Mouse (Mus musculus) MEL (cell line): ENCODE results near the gene Ccdc97. TPM values are rescaled to one million over a fixed set of nuclear protein-coding genes. Genes with fewer than 3 reads are reported as not detected.

Experiments used
- DNase-seq: peaks from one replicate; pipeline ENCODE4 v3.0.0; 2011; ENCODE audit warnings: low read depth, low spot score
- H3K27ac ChIP-seq: 2 replicates; pipeline ENCODE4 v1.5.1; 2012; ENCODE audit warnings: low read depth, mild to moderate bottlenecking, control low read depth, low read length, moderate library complexity; ENCODE audit not compliant: control insufficient read depth
- H3K27me3 ChIP-seq, 2 experiments: fragments of 150-350 bp in 1 of 2; sonication (generic) in 1 of 2; 2 replicates each; pipeline ENCODE4 v1.6.1; 2012; ENCODE audit warnings: low read length in 2 of 2, mild to moderate bottlenecking in 2 of 2, improper control_type of control experiment in 1 of 2, moderate library complexity in 1 of 2; ENCODE audit not compliant: insufficient read depth in 2 of 2, control insufficient read depth in 1 of 2
- H3K36me3 ChIP-seq, 2 experiments: 2 replicates each; pipeline ENCODE4 v1.6.1; 2012 to 2014; ENCODE audit warnings: low read length in 2 of 2, improper control_type of control experiment in 1 of 2, inconsistent platforms in 1 of 2, mild to moderate bottlenecking in 1 of 2; ENCODE audit not compliant: insufficient read depth in 2 of 2, control insufficient read depth in 1 of 2
- H3K4me1 ChIP-seq, 2 experiments: fragments of 150-350 bp in 1 of 2; sonication (generic) in 1 of 2; 2 replicates each; pipeline ENCODE4 v1.6.1; 2012; ENCODE audit warnings: low read length in 2 of 2, improper control_type of control experiment in 1 of 2, mild to moderate bottlenecking in 1 of 2; ENCODE audit not compliant: insufficient read depth in 2 of 2, control insufficient read depth in 1 of 2
- H3K4me3 ChIP-seq, 2 experiments: fragments of 150-350 bp in 1 of 2; sonication (generic) in 1 of 2; 2 replicates each; pipeline ENCODE4 v1.5.1; 2012; ENCODE audit warnings: low read depth in 2 of 2, low read length in 2 of 2, mild to moderate bottlenecking in 2 of 2, moderate library complexity in 2 of 2, control low read depth in 1 of 2, improper control_type of control experiment in 1 of 2; ENCODE audit not compliant: control insufficient read depth in 1 of 2, insufficient read depth in 1 of 2
- H3K79me2 ChIP-seq: 2 replicates; pipeline ENCODE4 v1.6.1; 2012; ENCODE audit warnings: mild to moderate bottlenecking, low read length, moderate library complexity; ENCODE audit not compliant: control insufficient read depth, poor library complexity, insufficient read depth
- H3K9ac ChIP-seq: 2 replicates; pipeline ENCODE4 v1.6.1; 2012; ENCODE audit warnings: low read depth, mild to moderate bottlenecking, control low read depth, low read length, moderate library complexity; ENCODE audit not compliant: control insufficient read depth, poor library complexity, severe bottlenecking
- H3K9me3 ChIP-seq: fragments of 150-350 bp; sonication (generic); replicated peaks from 2 replicates; pipeline ENCODE4 v1.6.1; 2012; ENCODE audit warnings: mild to moderate bottlenecking, low read length, improper control_type of control experiment, moderate library complexity; ENCODE audit not compliant: insufficient read depth
- BHLHE40 ChIP-seq: IDR thresholded peaks from 2 replicates; pipeline ENCODE4 v1.6.1; 2012; ENCODE audit warnings: low read depth, mild to moderate bottlenecking, inconsistent platforms, low read length, improper control_type of control experiment, borderline replicate concordance
- CHD2 ChIP-seq: IDR thresholded peaks from 2 replicates; pipeline ENCODE4 v1.6.1; 2011; ENCODE audit warnings: low read length, improper control_type of control experiment
- EP300 ChIP-seq, 2 experiments: IDR thresholded peaks; 2 replicates each; pipeline ENCODE4 v1.6.1; 2011; ENCODE audit warnings: improper control_type of control experiment in 2 of 2, low read length in 2 of 2, low read depth in 1 of 2, mild to moderate bottlenecking in 1 of 2
- ETS1 ChIP-seq: IDR thresholded peaks from 2 replicates; pipeline ENCODE4 v1.6.1; 2012; ENCODE audit warnings: low read depth, mild to moderate bottlenecking, inconsistent platforms, low read length, improper control_type of control experiment, moderate library complexity
- GABPA ChIP-seq: IDR thresholded peaks from 2 replicates; pipeline ENCODE4 v1.6.1; 2012; ENCODE audit warnings: low read depth, mild to moderate bottlenecking, inconsistent platforms, low read length, improper control_type of control experiment, moderate library complexity
- JUND ChIP-seq: IDR thresholded peaks from 2 replicates; pipeline ENCODE4 v1.6.1; 2011; ENCODE audit warnings: low read depth, mild to moderate bottlenecking, improper control_type of control experiment, low read length
- MEF2A ChIP-seq: IDR thresholded peaks from 2 replicates; pipeline ENCODE4 v1.6.1; 2014; ENCODE audit warnings: low read depth, mild to moderate bottlenecking, inconsistent platforms, low read length, improper control_type of control experiment; ENCODE audit not compliant: poor library complexity, insufficient replicate concordance, severe bottlenecking; ENCODE audit errors: extremely low read depth
- NRF1 ChIP-seq: IDR thresholded peaks from 2 replicates; pipeline ENCODE4 v1.6.1; 2014; ENCODE audit warnings: low read depth, mild to moderate bottlenecking, inconsistent platforms, low read length, improper control_type of control experiment, moderate library complexity; ENCODE audit not compliant: poor library complexity, insufficient read depth, severe bottlenecking
- POLR2A ChIP-seq, 2 experiments: IDR thresholded peaks; 2 replicates each; pipeline ENCODE4 v1.6.1; 2011 to 2012; ENCODE audit warnings: low read length in 2 of 2, mild to moderate bottlenecking in 2 of 2, control low read depth in 1 of 2, improper control_type of control experiment in 1 of 2, low read depth in 1 of 2, moderate library complexity in 1 of 2; ENCODE audit not compliant: control insufficient read depth in 1 of 2, insufficient read depth in 1 of 2, poor library complexity in 1 of 2
- POLR2AphosphoS5 ChIP-seq: IDR thresholded peaks from 2 replicates; pipeline ENCODE4 v1.6.1; 2012; ENCODE audit warnings: low read depth, borderline replicate concordance, mild to moderate bottlenecking, inconsistent platforms, low read length, moderate library complexity, mixed read lengths
- RAD21 ChIP-seq: IDR thresholded peaks from 2 replicates; pipeline ENCODE4 v1.6.1; 2011; ENCODE audit warnings: mild to moderate bottlenecking, low read depth, low read length, improper control_type of control experiment
- TCF12 ChIP-seq: IDR thresholded peaks from 2 replicates; pipeline ENCODE4 v1.6.1; 2014; ENCODE audit warnings: low read depth, mild to moderate bottlenecking, inconsistent platforms, low read length, improper control_type of control experiment, moderate library complexity
- USF2 ChIP-seq, 2 experiments: IDR thresholded peaks; 2 replicates each; pipeline ENCODE4 v1.6.1; 2011 to 2012; ENCODE audit warnings: improper control_type of control experiment in 2 of 2, low read length in 2 of 2, borderline replicate concordance in 1 of 2, inconsistent platforms in 1 of 2, low read depth in 1 of 2, mild to moderate bottlenecking in 1 of 2; ENCODE audit not compliant: insufficient read depth in 1 of 2
- ZC3H11A ChIP-seq: IDR thresholded peaks from 2 replicates; pipeline ENCODE4 v1.6.1; 2012; ENCODE audit warnings: low read depth, mild to moderate bottlenecking, inconsistent platforms, low read length, improper control_type of control experiment
- ZKSCAN1 ChIP-seq: IDR thresholded peaks from 2 replicates; pipeline ENCODE4 v1.6.1; 2012; ENCODE audit warnings: low read depth, mild to moderate bottlenecking, inconsistent platforms, low read length, improper control_type of control experiment, moderate library complexity
- ZMIZ1 ChIP-seq: IDR thresholded peaks from 2 replicates; pipeline ENCODE4 v1.6.1; 2012; ENCODE audit warnings: low read depth, mild to moderate bottlenecking, inconsistent platforms, low read length, improper control_type of control experiment, moderate library complexity
- polyA plus RNA-seq, 2 experiments: library from polyadenylated mRNA; stranded (reverse) in 1 of 2; unstranded in 1 of 2; fragments of >175 nt in 1 of 2; fragments of >200 nt in 1 of 2; gene quantifications; 2 replicates each; pipeline versions ENCODE4 v1.2.1 to v1.2.4; 2012; ENCODE audit warnings: low replicate concordance in 2 of 2, low read depth in 1 of 2; ENCODE audit not compliant: insufficient read length in 2 of 2, insufficient read depth in 1 of 2, missing spikeins in 1 of 2
- total RNA-seq: library from RNA; depleted of rRNA; stranded (reverse); fragments of 300-350 nt; gene quantifications from 2 replicates; pipeline ENCODE4 v1.2.3, GENCODE M21; 2012; rRNA removed

Ccdc97 gene
- total and polyA plus RNA-seq, 3 experiments = 8.4 to 39.7 TPM; not detected in 1

- DNase-seq = no peak
- no peak for TF ChIP-seq EP300 (IDR thresholded peaks at IDR 0.05; ENCODE audit: low read depth in 1 of 2, low read length in 2 of 2)
- no peak for TF ChIP-seq NRF1
- TF ChIP-seq ZKSCAN1 = no peak
- TF ChIP-seq MEF2A = no peak
- TF ChIP-seq RAD21 = no peak
- no peak for TF ChIP-seq ZMIZ1
- TF ChIP-seq USF2 (IDR thresholded peaks at IDR 0.05; ENCODE audit: borderline replicate concordance in 1 of 2, insufficient read depth in 1 of 2, low read depth in 1 of 2, low read length in 2 of 2) = no peak
- no peak for TF ChIP-seq POLR2AphosphoS5
- TF ChIP-seq ZC3H11A = no peak
- TF ChIP-seq ETS1 = no peak
- no peak for TF ChIP-seq JUND
- TF ChIP-seq TCF12 = no peak
- TF ChIP-seq BHLHE40 = no peak
- no peak for TF ChIP-seq GABPA
- TF ChIP-seq CHD2 = no peak
- Histone ChIP-seq H3K4me3 (no peak overlapping the region), H3K9me3 (no peaks in the 10 kb centered on the region), H3K79me2 (no peaks in the 10 kb centered on the region), H3K27ac (no peak overlapping the region), H3K36me3 (peaks cover 0 to 4% of the 10 kb centered on the region in 2 experiments; a peak in 3 of 4 replicates), H3K4me1 (no peaks in the 10 kb centered on the region), H3K9ac (no peak overlapping the region), H3K27me3 (no peaks in the 10 kb centered on the region)
These were observed 49.7 kb downstream of the Ccdc97 start for GRCm38 (mm10) chr7:25669158-25669557.

GRCm38 (mm10) chr7:25666381-25666780 is 52.5 kb downstream of the Ccdc97 start:
- TF ChIP-seq USF2 (IDR thresholded peaks at IDR 0.05; ENCODE audit: borderline replicate concordance in 1 of 2, insufficient read depth in 1 of 2, low read depth in 1 of 2, low read length in 2 of 2) (no peak), POLR2A (IDR thresholded peaks at IDR 0.05; ENCODE audit: control insufficient read depth in 1 of 2, insufficient read depth in 1 of 2, low read depth in 1 of 2, low read length in 2 of 2, poor library complexity in 1 of 2) (0 out of 4 replicates have a peak, but pooled peaks of 1 of the 2 experiments have one; percentile 10)
- Histone ChIP-seq H3K4me1 (0 out of 4 replicates have a peak, but pooled peaks cover 0 to 3% of the 10 kb centered on the region in 2 experiments), H3K36me3 (peaks cover 4 to 6% of the 10 kb centered on the region in 2 experiments), H3K9me3 (no peaks in the 10 kb centered on the region), H3K79me2 (peaks cover 7% of the 10 kb centered on the region), H3K9ac (no peak overlapping the region), H3K27me3 (no peaks in the 10 kb centered on the region), H3K4me3 (no peak overlapping the region), H3K27ac (no peak overlapping the region)
- no peak for DNase-seq

Other genes starting within 250 kb of the Ccdc97 start
- gene Ceacam1, start 241.5 kb downstream of the Ccdc97 start, total RNA-seq = 0.27 and 0.46 TPM in 2 replicates
- gene Ceacam1, start 241.5 kb downstream of the Ccdc97 start, polyA plus RNA-seq = 1 to 10 TPM in 1 of 2 experiments, not detected in 1; 1.5 TPM
- 0.07 TPM in 1 of 2 replicates, not detected in the other for gene Ceacam2, start 179.2 kb downstream of the Ccdc97 start, total RNA-seq
- under 1 TPM in 1 of 2 experiments, not detected in 1; 0.13 TPM for gene Ceacam2, start 179.2 kb downstream of the Ccdc97 start, polyA plus RNA-seq
- not detected in 2 replicates for gene Erich4, start 103.2 kb downstream of the Ccdc97 start, total RNA-seq
- not detected for gene Erich4, start 103.2 kb downstream of the Ccdc97 start, polyA plus RNA-seq
- gene Dmac2, start 99.7 kb downstream of the Ccdc97 start, total RNA-seq = 12.4 and 14.8 TPM in 2 replicates
- gene Dmac2, start 99.7 kb downstream of the Ccdc97 start, polyA plus RNA-seq = 10 to 100 TPM in 1 of 2 experiments, not detected in 1; 32.8 TPM
- 0.46 TPM in 2 replicates for gene B3gnt8, start 92.4 kb downstream of the Ccdc97 start, total RNA-seq
- 1 to 10 TPM in 1 of 2 experiments, not detected in 1; 1.6 TPM for gene B3gnt8, start 92.4 kb downstream of the Ccdc97 start, polyA plus RNA-seq
- 21.4 and 27.0 TPM in 2 replicates for gene Bckdha, start 60.1 kb downstream of the Ccdc97 start, total RNA-seq
- gene Bckdha, start 60.1 kb downstream of the Ccdc97 start, polyA plus RNA-seq = 10 to 100 TPM in 1 of 2 experiments, not detected in 1; 33.1 TPM
- gene Exosc5, start 59.9 kb downstream of the Ccdc97 start, total RNA-seq = 106 and 109 TPM in 2 replicates
- gene Exosc5, start 59.9 kb downstream of the Ccdc97 start, polyA plus RNA-seq = 100 to 1,000 TPM in 1 of 2 experiments, not detected in 1; 134 TPM
- gene Tmem91, start 43.9 kb downstream of the Ccdc97 start, total RNA-seq = 0.59 and 0.89 TPM in 2 replicates
- 1 to 10 TPM in 1 of 2 experiments, not detected in 1; 3.3 TPM for gene Tmem91, start 43.9 kb downstream of the Ccdc97 start, polyA plus RNA-seq
- gene B9d2, start 38.3 kb downstream of the Ccdc97 start, total RNA-seq = 70.4 TPM in 2 replicates
- gene B9d2, start 38.3 kb downstream of the Ccdc97 start, polyA plus RNA-seq = 100 to 1,000 TPM in 1 of 2 experiments, not detected in 1; 108 TPM
- gene Tgfb1, start 32.1 kb downstream of the Ccdc97 start, total RNA-seq = 108 and 121 TPM in 2 replicates
- gene Tgfb1, start 32.1 kb downstream of the Ccdc97 start, polyA plus RNA-seq = 100 to 1,000 TPM; 164 to 489 TPM
- 56.1 and 57.2 TPM in 2 replicates for gene Hnrnpul1, start 35.7 kb upstream of the Ccdc97 start, total RNA-seq
- 100 to 1,000 TPM; 181 to 215 TPM for gene Hnrnpul1, start 35.7 kb upstream of the Ccdc97 start, polyA plus RNA-seq
- 0.13 and 0.19 TPM in 2 replicates for gene Axl, start 69.6 kb upstream of the Ccdc97 start, total RNA-seq
- gene Axl, start 69.6 kb upstream of the Ccdc97 start, polyA plus RNA-seq = not detected
- gene Cyp2s1, start 97.8 kb upstream of the Ccdc97 start, total RNA-seq = not detected in 2 replicates
- gene Cyp2s1, start 97.8 kb upstream of the Ccdc97 start, polyA plus RNA-seq = not detected
- gene Cyp2b10, start 178.5 kb upstream of the Ccdc97 start, total RNA-seq = not detected in 2 replicates
- not detected for gene Cyp2b10, start 178.5 kb upstream of the Ccdc97 start, polyA plus RNA-seq